Mouse (Mus musculus) mesoderm, embryonic 11.5 days (tissue): ENCODE results near the gene Ptcd2.

ENCODE experiments used
- DNase-seq: peaks from one replicate; pipeline ENCODE4 v3.0.0-alpha.2; 2012; ENCODE audit warnings: low read depth, low spot score

The Ptcd2 gene

DNA sequence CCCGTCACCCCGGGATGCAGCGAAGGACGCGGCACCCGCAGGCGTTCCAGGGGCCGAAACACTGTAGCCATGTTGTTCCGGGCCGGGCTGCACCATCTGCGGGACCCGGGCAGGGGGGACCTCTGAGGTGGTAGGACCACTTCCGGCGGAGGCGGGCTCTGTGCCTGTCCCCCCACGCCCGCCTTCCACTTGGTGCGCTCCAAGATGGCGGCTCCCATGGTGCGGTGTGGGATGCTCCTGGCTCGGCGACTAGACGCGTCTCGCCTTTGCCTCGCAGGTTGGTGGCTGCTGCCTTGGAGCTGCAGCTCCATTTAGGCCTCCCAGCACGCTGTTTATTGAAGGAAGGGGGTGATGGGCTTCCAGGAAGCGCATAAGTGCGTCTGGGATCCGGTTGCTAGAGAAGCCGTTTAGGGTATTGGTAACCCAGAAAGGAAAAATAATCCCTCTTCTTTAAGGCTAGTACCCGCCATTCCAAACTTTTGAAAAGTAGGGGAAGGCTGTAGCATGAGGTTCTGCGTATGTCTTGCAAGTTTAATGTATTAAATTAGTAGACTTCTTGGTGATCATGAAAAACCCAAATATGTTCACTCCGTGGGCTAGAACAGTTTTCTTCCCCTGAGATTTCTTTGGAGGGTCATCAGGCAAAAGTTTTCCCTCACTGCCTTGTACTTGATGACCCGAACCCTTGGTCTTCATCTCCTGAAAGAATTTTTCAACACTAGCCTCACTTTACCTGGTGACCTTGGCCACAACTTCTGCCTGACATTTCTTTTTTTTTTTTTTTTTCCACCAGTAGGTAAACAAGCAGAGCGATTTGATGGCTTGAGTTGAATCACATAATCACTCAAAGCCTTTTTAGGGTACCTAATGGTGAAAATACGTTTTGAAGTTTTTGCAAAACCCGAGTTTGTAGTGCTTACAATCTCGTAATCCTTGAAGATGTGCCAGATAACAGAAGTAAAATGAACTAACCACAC lies at the start of gene Ptcd2, which contains the start of gene Mrps27:
Ptcd2 (minus strand) TSS at position 107 of the 977 bp plus-strand sequence.
Mrps27 (plus strand) TSS at position 188 of the 977 bp plus-strand sequence.
- DNase-seq, result peak; percentile 96

DNA sequence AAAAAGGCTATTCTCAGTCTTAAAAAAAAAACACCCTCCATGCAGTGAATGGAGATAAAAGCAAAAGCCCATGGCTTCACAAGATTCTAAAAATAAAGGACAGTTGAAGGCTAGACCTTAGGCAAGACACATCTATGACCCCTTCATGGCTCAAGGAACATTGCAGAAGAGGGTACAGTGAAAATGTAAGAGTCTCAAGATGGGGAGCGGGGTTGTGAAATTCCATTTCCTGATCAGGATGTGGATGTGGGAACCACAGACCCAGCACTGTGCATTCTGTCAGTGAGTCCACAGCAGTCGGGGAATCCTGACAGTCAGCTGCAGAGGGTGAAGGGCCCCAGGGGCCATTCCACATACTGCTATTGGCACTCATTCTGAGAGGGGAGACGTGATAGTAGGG lies 48.6 kb upstream of the Ptcd2 start:
- no peak for DNase-seq

DNA sequence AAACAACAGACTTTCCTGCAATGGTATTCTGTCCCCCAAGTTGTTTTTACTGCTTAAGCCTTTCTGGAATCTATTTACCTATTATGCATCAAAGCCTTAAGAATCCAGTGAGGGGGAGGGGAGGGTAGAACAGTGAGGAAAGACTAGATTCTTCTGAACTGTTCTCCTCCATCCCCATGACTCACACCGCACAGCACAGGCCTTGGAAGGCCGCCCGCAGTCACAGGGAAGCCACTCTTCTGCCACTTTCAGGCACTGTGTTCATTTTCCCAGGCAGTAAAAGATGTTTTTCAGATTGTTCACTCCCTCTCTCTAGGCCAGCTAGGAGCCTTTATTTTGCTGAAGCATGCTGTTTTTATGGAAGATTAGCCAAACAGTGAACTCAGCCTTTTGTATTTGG lies 46.9 kb upstream of the Ptcd2 start:
- no peak for DNase-seq

DNA sequence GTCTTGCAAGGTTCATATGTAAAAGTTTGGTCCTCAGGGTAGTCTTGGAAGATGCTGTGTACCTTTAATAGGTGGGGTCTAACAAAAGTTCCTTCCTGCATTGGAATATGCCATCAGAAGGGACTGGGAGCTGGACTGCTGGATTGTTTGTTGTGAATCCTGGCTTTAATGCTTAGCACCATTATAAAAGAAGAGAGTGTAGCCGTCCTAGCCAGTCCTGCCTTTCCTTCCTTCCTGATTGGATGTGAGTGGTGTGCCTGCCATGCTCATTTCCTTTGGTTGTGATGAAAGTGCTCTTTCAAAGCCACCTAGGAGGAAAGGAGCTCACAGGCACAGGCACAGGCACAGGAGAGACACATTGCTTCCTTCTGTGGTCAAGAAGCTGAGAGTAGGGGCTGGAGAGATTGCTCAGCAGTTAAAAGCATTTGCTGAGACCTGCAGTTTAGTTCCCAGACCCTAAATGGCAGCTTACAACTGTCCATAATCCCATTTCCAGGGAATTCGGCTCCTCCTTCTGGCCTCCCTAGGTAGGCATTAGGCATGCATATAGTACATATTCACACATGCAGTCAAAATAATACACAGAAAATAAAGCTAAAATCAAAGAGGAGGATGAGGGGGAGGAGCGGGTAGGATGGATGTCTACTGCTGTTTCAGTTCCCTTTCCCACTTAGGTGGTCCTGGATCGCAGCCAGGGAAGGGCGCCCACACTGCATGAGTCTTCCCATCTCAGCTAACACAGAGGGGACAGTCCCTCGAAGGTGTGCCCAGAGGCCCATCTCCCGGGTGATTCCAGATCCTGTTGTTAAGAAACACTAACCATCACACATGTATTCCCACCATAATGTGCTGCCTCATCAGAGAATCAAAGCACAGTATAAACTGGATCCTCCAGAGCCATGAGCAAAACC lies 43.7 kb upstream of the Ptcd2 start:
- no peak for DNase-seq

DNA sequence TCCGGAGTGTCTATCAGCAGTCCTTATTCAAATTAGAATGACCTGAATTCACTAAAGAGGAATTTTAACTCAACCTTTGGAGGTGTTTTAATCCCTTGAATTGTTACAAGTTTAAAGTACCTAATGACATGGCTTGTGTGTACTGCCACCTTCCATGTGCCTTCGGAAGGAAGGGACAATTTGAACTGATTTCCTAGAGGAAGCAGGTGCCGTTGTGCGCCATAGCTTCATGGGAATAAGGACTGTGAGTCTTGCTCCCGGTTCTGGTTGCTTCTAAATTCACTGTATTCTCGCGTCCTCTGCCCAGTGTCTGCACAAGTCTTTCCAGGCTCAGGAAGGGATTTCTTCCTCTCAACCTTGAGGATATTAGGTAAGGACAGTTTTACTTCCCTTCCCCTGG lies 41.8 kb upstream of the Ptcd2 start:
- no peak for DNase-seq

DNA sequence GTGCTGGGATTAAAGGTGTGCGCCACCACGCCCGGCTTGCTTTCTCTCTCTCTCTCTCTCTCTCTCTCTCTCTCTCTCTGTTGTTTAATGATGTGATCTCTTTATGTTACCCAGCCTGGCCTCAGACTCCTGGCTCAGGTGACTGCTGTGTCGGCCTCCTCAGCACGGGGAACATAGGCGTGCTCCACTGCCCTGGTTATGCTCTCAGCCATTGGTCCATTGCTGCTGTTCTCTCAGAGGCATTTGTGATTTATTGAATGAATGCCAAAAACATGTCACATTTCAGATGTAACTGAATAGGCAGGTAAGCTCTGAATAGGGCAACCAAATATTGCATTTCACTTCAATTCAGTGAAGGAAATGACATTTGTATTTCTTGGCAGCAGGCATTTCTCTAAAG lies 41.4 kb upstream of the Ptcd2 start:
- DNase-seq, result no peak

DNA sequence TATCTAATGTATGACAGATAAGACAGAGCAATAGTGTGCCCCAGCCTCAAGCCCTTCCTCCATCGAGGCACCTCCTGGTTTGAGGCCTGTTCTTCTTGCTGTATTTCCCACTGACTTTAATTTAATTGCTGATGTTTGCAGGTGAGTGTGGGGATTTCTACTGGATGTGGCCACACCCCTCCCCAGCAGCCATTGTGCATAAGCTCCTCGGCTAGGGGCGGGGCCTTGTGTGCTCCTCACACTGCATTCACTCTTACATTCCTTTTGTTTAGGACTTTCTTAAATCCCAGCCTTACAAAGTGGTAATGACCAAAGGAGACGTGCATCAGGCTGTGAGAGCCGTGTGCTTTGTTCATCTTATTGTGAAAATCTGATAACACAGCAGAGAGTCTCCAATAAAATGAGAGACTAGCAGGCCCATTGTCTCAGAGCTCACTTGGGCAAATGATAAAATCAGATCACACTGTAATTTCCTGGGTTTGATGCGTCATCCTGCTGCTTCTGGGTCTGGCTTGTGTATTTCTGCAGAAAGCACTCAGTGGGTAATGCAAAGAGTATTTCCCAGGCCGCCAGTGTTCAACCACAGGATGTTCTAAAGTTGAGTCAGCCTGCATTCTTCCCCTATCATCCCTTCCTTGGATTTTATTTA lies 40.2 kb upstream of the Ptcd2 start:
- DNase-seq, result no peak

DNA sequence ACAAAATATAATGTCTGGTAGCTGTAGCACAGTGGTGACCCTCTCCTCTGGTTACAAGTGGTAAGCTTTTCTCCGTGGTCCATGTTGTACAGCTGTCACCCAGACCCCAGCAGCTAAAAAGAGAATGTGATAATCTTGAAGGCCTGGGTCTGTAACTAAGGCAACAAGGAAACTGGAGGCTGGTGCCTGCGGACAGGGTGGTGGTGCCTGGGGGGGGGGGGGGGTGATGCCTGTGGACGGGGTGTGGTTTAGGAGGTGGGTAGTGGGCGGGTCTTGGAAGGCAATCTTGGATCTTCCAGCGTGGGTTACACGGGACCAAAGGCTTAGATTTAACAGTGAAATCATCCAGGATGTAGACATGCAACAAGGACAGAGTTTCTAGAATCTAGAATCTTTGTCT lies 37.9 kb upstream of the Ptcd2 start:
- DNase-seq, result no peak

DNA sequence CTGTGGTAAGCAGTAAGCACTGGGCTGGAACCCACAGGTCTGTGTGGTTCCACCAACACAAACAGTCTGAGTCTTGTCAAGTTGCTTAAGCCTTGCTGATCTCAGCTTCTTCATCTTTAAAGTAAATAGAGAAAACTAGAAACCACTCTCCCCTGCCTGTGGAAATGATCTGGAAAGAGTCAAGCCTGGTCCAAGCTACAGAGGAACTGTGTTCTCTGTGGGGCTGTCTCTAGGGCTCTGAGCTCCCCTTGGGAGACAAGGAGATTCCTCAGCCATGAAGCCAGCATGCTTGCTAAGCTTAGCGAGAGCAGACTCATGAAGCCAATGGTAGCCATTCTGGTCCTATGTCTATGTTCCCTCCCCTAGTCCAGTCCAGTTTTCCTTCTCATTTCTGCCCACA lies 33.7 kb upstream of the Ptcd2 start:
- DNase-seq, result no peak

DNA sequence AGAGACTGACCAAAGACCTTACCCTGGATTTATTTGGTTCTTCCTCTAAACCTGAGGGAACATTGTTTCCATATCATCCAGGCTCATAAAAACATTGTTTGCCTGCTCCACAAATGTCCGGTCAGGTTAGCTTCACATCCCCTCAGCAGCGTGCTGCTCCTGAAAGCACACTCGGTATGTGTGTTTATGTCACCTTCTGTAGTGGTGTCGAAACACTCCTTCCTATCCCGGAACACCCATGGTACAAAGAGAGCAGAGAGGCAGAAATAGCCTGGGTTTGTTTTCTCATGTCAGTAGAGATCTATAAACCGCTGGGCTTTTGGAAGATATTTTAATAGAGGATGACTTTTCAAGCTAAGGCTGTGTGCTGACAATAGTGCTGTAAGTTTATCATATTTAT lies 32.5 kb upstream of the Ptcd2 start:
- DNase-seq, result no peak

DNA sequence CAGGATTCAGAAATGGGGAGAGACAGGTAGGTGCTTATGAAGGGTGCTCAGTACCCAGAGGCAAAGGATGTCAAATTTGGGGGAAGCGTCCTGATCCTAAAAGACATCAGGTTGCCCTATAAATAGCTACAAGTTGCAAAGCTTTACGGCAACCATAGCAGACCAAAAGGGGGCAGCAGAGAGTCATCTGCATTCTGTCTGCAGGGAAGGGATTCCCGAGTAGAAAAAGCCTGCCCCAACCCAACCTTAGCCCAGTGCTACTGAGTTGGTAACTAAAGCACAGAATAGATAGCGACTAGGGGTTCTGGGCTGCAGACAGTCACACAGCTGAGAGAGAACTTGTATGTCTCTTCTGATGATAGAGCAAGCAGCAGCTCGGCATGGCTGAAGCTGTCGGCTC lies 31.0 kb upstream of the Ptcd2 start:
- peak; percentile 87 for DNase-seq

DNA sequence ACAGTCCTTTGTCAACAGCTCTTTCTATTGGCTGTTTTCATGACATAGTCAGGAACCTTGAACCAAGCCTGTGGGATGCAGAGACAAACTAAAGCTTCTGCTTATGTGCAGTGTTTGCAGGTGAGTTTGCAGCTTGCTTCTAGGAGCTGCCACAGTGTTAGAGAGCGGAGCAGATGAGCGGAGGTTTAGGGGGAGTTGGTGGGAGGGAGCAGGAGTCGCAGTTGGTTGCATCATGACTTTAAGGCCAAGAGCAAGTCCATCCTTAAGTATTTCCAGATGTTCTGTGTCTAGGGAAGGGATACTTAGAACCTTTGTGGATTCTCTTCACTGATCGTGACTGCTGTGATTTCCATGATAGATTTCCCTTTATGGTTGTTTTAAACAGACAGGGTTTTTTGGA lies 29.7 kb upstream of the Ptcd2 start:
- peak; percentile 66 for DNase-seq

DNA sequence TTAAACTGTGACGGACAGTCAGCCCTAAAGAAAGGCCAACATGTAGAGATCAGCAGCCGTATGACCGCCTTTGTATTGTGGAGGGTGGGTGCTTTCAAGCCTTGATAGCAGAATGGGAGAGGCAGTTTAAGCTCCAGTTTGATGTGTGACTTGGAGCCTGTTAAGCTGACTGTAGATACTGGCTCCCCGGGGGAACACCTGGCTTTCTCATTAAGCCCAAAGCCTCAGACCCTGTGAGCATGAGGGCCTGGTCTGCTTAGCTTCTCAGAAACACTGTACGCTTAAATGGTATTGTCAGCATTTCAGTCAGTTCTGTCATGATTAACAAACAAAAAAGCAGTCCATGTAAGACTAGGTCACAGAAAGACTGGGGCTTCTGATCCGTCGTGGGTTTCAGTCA lies 29.2 kb upstream of the Ptcd2 start:
- peak; percentile 74 for DNase-seq

DNA sequence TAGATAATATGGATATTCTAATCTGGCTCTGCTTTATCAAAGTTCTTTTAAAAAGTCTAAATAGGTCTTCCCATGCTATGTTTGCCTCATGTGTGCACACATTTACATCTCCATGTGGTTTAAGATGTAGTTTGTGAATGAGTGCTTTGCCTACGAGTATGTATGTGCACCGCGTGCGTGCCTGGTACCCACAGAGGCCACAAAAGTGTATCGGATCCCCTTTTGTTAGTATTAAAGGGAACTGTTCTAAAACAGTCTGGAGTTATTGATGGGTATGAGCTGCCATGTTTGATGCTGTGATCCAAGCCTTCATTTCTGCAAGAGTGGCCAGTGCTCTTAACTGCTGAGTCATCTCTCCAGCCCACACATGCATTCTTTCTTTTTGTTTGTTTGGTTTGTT lies 26.8 kb upstream of the Ptcd2 start:
- DNase-seq, result no peak

DNA sequence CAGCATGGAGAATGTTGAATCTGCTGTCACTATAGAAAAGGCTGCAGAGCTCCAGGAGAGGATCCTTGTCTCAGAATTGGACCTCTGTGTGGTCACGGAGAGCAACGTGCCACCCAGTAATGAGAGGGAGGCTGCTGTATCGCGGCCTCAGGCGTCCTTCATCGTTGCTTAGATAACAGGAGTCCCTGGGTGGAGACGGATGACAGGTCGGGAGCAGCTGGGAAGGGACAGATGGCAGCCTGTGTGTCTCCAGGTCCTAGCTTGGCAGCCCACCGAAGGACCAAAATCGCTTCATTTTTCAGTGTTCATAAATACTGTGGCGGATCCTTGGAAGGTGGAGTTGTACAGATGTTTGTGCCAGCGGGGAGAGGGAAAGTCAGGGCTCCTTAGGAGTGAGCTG lies 24.6 kb upstream of the Ptcd2 start:
- DNase-seq, result peak; percentile 23

DNA sequence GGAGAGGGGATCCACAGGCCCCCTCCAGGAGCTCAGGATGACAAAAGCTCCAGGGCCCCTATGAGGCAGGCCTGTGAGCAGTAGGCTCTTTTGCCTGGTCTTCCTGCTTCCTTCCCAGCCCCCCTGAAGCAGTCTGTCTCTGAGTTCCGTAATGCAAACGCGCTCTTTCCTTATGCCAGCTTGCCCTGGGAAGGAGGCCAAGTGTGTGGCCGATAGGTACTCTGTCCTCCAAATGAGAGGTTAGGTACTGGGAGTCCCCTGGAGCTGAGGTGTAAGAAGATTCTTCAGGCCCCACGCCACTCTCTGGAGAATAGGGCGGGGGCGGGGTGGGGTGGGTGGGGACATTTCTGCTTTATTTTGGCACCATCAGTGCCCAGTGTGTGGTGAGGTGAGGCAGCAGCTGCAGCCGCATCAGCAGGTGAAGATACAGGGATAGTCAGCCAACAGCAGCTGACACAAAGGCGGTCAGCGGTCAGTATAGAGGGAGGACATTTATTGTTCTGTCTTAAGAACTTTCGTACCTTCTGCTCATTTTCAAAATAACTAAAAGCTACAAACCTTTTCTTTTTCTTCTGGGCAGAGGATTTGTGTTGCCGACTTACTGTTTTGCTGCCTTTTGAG lies 23.2 kb upstream of the Ptcd2 start:
- no peak for DNase-seq

DNA sequence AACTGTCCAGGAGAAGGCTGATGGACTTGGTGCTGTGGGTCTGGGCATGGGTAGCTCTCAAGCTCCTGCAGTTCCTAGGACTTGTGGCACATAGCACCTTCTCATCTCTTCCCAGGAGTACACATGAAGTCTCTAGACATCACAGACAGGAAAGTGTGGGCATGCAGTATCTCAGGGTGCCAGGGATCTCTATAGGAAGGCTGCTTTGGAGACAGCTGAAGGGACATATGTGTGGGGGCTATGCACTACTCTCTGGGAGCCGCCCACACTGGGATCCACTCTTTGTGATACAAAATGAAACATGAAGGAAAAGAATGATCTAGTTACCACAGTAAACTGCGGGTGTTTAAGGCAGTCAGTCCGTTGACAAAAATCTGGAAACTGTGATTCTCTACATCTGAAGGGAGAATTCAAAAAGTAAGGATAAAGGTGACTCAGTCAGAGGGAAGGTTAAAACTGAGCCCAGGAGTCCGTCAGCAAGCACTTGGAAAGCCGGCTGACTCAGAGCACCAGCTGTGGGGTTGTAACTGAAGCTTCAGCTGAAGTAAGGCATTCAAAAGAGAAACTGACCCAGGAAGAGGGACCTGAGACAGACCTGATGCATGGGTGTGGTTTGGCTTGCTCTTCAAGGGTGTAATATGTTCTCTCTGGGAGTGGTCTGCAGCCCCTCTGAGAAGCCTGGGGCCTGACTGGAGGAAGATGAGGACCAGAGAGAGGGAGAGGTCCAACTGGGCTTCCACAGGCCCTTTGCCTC lies 22.1 kb upstream of the Ptcd2 start:
- no peak for DNase-seq

DNA sequence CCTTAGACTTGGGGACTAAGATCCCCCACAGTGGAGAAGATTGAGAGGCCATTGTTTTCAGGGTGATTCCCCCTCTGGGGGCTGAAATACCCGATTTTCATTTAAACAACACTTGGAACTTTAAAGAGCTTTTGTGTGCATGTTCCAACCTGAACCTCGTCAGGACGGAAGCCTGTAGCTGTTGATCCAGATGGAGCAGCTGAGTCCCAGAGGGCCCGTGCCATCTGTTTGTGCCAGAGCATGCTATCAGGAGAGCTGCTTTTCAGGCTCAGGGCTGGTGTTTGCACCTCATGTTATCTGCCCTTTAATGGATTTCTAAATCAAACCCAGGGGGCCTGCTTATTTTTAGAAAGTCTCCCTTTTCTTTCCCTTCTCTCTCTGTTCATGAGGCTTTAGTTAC lies 19.4 kb upstream of the Ptcd2 start:
- DNase-seq, result no peak

DNA sequence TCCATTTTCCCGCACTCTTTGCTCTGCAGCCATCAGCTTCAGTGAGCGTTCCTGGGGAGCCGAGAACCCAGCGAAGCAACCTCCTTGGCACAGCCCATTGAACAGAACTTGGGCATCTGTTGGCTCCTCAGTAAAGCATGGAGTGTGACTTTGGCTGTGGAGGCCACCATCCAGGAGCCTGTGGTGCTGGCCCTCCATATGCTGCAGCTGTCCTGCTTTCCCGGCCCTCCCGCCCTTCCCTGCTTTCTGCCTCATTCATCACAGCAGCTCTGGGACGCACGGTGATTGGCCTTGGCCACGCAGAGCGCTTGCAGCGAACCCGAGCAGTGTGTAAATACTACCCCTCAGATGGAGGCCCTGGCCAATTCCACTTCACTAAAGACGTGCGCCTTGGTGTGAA lies 14.4 kb upstream of the Ptcd2 start:
- DNase-seq, result peak; percentile 49

DNA sequence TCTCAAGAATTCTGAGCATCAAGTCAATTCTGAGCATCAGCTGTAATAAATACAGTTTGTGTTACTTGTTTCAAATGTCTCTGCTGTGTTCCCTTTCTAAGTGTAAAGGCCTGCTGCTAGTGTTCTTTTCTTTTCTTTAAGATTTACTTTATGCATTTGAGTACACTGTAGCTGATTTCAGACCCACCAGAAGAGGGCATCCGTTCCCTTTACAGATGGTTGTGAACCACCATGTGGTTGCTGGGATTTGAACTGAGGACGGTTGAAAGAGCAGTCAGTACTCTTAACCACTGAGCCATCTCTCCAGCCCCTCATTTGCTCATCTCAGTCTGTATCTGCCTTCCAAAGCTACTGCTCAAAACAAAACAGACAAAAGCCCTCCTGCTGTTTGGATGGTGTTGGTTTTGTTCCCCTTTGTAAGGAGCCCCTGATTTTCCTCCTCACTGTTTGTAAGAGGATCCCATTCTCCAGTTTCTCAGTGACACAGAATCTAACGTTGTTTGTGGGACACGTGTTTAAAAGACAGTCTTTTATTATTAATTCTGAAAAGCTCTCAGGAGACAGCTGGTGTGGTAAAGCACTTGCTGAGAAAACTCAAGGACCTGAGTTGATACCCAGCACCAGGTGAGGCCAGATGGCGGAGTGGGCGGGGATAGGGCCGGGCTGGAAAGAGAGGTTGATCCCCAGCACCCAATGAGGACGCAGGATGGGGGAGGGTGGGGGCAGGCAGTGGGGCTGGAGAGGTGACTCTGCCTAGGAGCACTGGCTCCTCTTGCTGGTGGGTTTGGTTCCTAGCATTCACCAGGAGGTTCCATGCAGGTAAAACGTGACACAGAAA lies 12.1 kb upstream of the Ptcd2 start:
- no peak for DNase-seq
